20 mouse cellular contexts compared by ENCODE assay signal in the genomic region with DNA sequence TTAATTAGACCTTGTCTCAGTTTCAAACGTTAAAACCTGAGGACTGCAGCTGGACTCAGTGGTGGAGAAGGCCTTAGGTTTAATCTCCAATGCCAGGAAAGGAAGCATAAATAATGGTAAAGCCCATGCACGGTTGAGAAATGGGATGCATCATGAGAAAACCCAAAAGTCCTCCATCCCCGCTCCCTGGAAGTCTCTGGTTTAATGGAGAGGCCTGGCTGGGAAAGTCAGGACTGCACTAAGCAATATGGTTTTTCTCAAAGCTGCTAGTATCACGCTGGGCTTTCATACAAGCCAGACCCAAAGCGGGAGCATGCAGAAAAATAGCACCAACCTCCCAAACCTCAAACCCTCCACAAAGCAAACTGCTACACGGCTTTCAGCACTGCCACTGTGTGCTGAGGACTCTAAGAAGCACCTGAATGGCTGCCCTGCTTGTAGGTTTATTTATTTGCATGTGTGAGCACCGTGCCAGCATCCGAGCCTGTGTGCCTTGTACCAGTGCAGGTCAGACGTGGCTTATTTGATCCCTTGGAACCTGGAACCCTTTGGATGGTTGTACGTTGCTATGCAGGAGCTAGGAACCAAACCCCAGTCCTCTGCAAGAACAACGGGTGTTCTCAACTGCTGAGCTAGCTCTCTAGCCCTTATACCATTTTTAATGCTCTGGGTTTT. TPM values are rescaled to one million over a fixed set of nuclear protein-coding genes. Genes with fewer than 3 reads are reported as not detected.
A peak's percentile ranks its signal among the peaks of the same experiment; 100 is the strongest.
DNase-seq lines count a peak whose midpoint lies in the region; ATAC-seq and TF ChIP-seq lines count a peak whose summit lies in the region.
"Had no signal": no experiment of that assay in that cellular context is flagged by ENCODE, and none has a peak within 500 bp of the region (broad histone marks: within the 10 kb centered on the region; RNA-seq: fewer than 3 reads in every experiment).

No protein-coding gene starts in this region.

- H3K4me1 ChIP-seq in heart, embryonic 12.5 days (replicated peaks), result peaks cover 31% of the 10 kb centered on the region
- peaks cover 11% of the 10 kb centered on the region; the same call in 1 of the 2 replicates for H3K4me1 ChIP-seq in hindbrain, embryonic 13.5 days (replicated peaks)
- no peaks in the 10 kb centered on the region for H3K4me1 ChIP-seq in hindbrain, postnatal 0 days (ENCODE audit: insufficient read depth, low read length)
- peaks cover 17% of the 10 kb centered on the region for H3K4me1 ChIP-seq in forebrain, embryonic 15.5 days
- H3K4me1 ChIP-seq in forebrain, postnatal 0 days (ENCODE audit: insufficient read depth), result peaks cover 6% of the 10 kb centered on the region; the same call in 1 of the 2 replicates
- H3K4me1 ChIP-seq: embryonic facial prominence, embryonic 12.5 days; limb, embryonic 12.5 days; liver, embryonic 15.5 days; lung, embryonic 15.5 days; midbrain, embryonic 10.5 days; midbrain, embryonic 15.5 days; neural tube, embryonic 12.5 days had no signal

- peaks cover 42% of the 10 kb centered on the region for H3K36me3 ChIP-seq in heart, embryonic 12.5 days
- peaks cover 56% of the 10 kb centered on the region for H3K36me3 ChIP-seq in hindbrain, embryonic 13.5 days
- H3K36me3 ChIP-seq in hindbrain, postnatal 0 days (ENCODE audit: insufficient read depth, low read length), result peaks cover 4% of the 10 kb centered on the region; the same call in 1 of the 2 replicates
- H3K36me3 ChIP-seq in forebrain, embryonic 15.5 days, result peaks cover 30% of the 10 kb centered on the region
- peaks cover 33% of the 10 kb centered on the region for H3K36me3 ChIP-seq in forebrain, postnatal 0 days (ENCODE audit: insufficient read depth)

- H3K27me3 ChIP-seq in heart, embryonic 12.5 days (replicated peaks), result no peaks in the 10 kb centered on the region
- no peaks in the 10 kb centered on the region for H3K27me3 ChIP-seq in hindbrain, embryonic 13.5 days
- H3K27me3 ChIP-seq in hindbrain, postnatal 0 days (ENCODE audit: insufficient read depth, low read length), result no peaks in the 10 kb centered on the region
- H3K27me3 ChIP-seq in forebrain, embryonic 15.5 days, result no peaks in the 10 kb centered on the region
- no peaks in the 10 kb centered on the region for H3K27me3 ChIP-seq in forebrain, postnatal 0 days (ENCODE audit: insufficient read depth, low read length)
- H3K27me3 ChIP-seq: embryonic facial prominence, embryonic 12.5 days; limb, embryonic 12.5 days; liver, embryonic 15.5 days; lung, embryonic 15.5 days; midbrain, embryonic 15.5 days; neural tube, embryonic 12.5 days had no signal

- H3K9ac ChIP-seq in heart, embryonic 12.5 days, result no peak overlapping the region
- H3K9ac ChIP-seq in hindbrain, embryonic 13.5 days, result no peak overlapping the region
- no peak overlapping the region for H3K9ac ChIP-seq in hindbrain, postnatal 0 days (replicated peaks; ENCODE audit: low read length)
- H3K9ac ChIP-seq in forebrain, embryonic 15.5 days (replicated peaks), result no peak overlapping the region
- H3K9ac ChIP-seq in forebrain, postnatal 0 days, result no peak overlapping the region
- H3K9ac ChIP-seq: embryonic facial prominence, embryonic 12.5 days; hindbrain, embryonic 14.5 days; limb, embryonic 12.5 days; liver, embryonic 15.5 days; lung, embryonic 15.5 days; midbrain, embryonic 15.5 days; neural tube, embryonic 12.5 days had no signal

- H3K27ac ChIP-seq in heart, embryonic 12.5 days (ENCODE audit: poor library complexity, severe bottlenecking), result peak overlapping the region; percentile 41; the same call in 1 of the 2 replicates
- 0 out of 2 replicates have a peak overlapping the region, but pooled peaks have one; percentile 9 for H3K27ac ChIP-seq in hindbrain, embryonic 13.5 days
- H3K27ac ChIP-seq in hindbrain, postnatal 0 days, result no peak overlapping the region
- peak overlapping the region; percentile 53 for H3K27ac ChIP-seq in forebrain, embryonic 15.5 days (replicated peaks)
- H3K27ac ChIP-seq in forebrain, postnatal 0 days (ENCODE audit: low read depth, low read length), result 0 out of 2 replicates have a peak overlapping the region, but pooled peaks have one; percentile 16
- H3K27ac ChIP-seq: embryonic facial prominence, embryonic 12.5 days; hindbrain, embryonic 14.5 days; layer of hippocampus, adult 2 months; left cerebral cortex, adult 2 months; limb, embryonic 12.5 days; liver, embryonic 15.5 days; lung, embryonic 15.5 days; midbrain, embryonic 10.5 days; midbrain, embryonic 15.5 days; neural tube, embryonic 12.5 days had no signal

- no peak for ATAC-seq in heart, embryonic 12.5 days (ENCODE audit: insufficient number of reproducible peaks, low FRiP score)
- ATAC-seq in hindbrain, embryonic 13.5 days (ENCODE audit: low FRiP score), result no peak
- no peak for ATAC-seq in hindbrain, postnatal 0 days
- no peak for ATAC-seq in forebrain, embryonic 15.5 days (replicated peaks)
- no peak for ATAC-seq in forebrain, postnatal 0 days
- ATAC-seq: midbrain, embryonic 15.5 days had no signal

- no peak overlapping the region for H3K4me3 ChIP-seq in heart, embryonic 12.5 days
- H3K4me3 ChIP-seq in hindbrain, embryonic 13.5 days, result no peak overlapping the region
- no peak overlapping the region for H3K4me3 ChIP-seq in hindbrain, postnatal 0 days (ENCODE audit: low read length)
- no peak overlapping the region for H3K4me3 ChIP-seq in forebrain, embryonic 15.5 days
- no peak overlapping the region for H3K4me3 ChIP-seq in forebrain, postnatal 0 days (ENCODE audit: low read depth, low read length)
- H3K4me3 ChIP-seq: embryonic facial prominence, embryonic 12.5 days; layer of hippocampus, adult 2 months; left cerebral cortex, adult 2 months; limb, embryonic 12.5 days; liver, embryonic 15.5 days; lung, embryonic 15.5 days; midbrain, embryonic 10.5 days; midbrain, embryonic 15.5 days; neural tube, embryonic 12.5 days had no signal

- intact Hi-C loops in heart, postnatal 36 days (cut with DNase I), result no loop called here

- WGBS in heart, embryonic 12.5 days, result 89% methylated on average over 11 of the region's 11 CpGs
- 91% methylated on average over 11 of the region's 11 CpGs for WGBS in hindbrain, embryonic 13.5 days
- 88% methylated on average over 11 of the region's 11 CpGs for WGBS in hindbrain, postnatal 0 days
- WGBS in forebrain, embryonic 15.5 days, result 88% methylated on average over 11 of the region's 11 CpGs
- WGBS in forebrain, postnatal 0 days, result 86% methylated on average over 11 of the region's 11 CpGs

- H3K4me2 ChIP-seq in heart, embryonic 12.5 days, result no peak overlapping the region
- no peak overlapping the region for H3K4me2 ChIP-seq in hindbrain, embryonic 13.5 days
- H3K4me2 ChIP-seq in hindbrain, postnatal 0 days (ENCODE audit: low read depth, low read length), result no peak overlapping the region
- H3K4me2 ChIP-seq in forebrain, embryonic 15.5 days (replicated peaks), result no peak overlapping the region
- H3K4me2 ChIP-seq in forebrain, postnatal 0 days (ENCODE audit: low read depth), result no peak overlapping the region
- H3K4me2 ChIP-seq: embryonic facial prominence, embryonic 12.5 days; hindbrain, embryonic 14.5 days; limb, embryonic 12.5 days; liver, embryonic 15.5 days; lung, embryonic 15.5 days; midbrain, embryonic 15.5 days; neural tube, embryonic 12.5 days had no signal

- 0 out of 2 replicates have a peak, but pooled peaks cover 2% of the 10 kb centered on the region for H3K9me3 ChIP-seq in heart, embryonic 12.5 days (replicated peaks)
- H3K9me3 ChIP-seq in hindbrain, embryonic 13.5 days, result no peaks in the 10 kb centered on the region
- H3K9me3 ChIP-seq in hindbrain, postnatal 0 days (ENCODE audit: low read length), result no peaks in the 10 kb centered on the region
- no peaks in the 10 kb centered on the region for H3K9me3 ChIP-seq in forebrain, embryonic 15.5 days
- no peaks in the 10 kb centered on the region for H3K9me3 ChIP-seq in forebrain, postnatal 0 days (ENCODE audit: low read length)
- H3K9me3 ChIP-seq: embryonic facial prominence, embryonic 12.5 days; limb, embryonic 12.5 days; liver, embryonic 15.5 days; lung, embryonic 15.5 days; midbrain, embryonic 10.5 days; midbrain, embryonic 15.5 days; neural tube, embryonic 12.5 days had no signal

- no peak for DNase-seq in heart, postnatal 36 days
- no peak for DNase-seq in hindbrain, postnatal 0 days (ENCODE audit: low spot score)
- no peak for DNase-seq in forebrain, postnatal 0 days
- no peak for DNase-seq in lung, adult 18-20 months
- DNase-seq: B cell, adult 2 months; embryo, embryonic 11 days; thymus, postnatal 36 days had no signal

- no peak for TF ChIP-seq CTCF in hindbrain, postnatal 0 days (IDR thresholded peaks at IDR 0.05; ENCODE audit: low read depth)
- no peak for TF ChIP-seq CTCF in forebrain, postnatal 0 days (IDR thresholded peaks at IDR 0.05; ENCODE audit: low read depth)

RNA-seq across cellular contexts. Expression of a gene that starts 26.3 kb away (rescaled TPM):
- 23.1 and 24.4 TPM in 2 replicates for polyA plus RNA-seq in heart, embryonic 12.5 days (2016; fragmentation: Nextera tagmentation; extraction: Ambion mirVana)
- 10 to 100 TPM; 31.1 to 37.5 TPM for total RNA-seq in heart, postnatal 36 days (2021)
- 19.3 and 21.4 TPM in 2 replicates for polyA plus RNA-seq in hindbrain, embryonic 13.5 days (2015; fragmentation: Nextera tagmentation; extraction: Ambion mirVana)
- total RNA-seq in hindbrain, postnatal 0 days (2014; rRNA removed), result 44.5 and 53.7 TPM in 2 replicates
- 14.2 and 15.2 TPM in 2 replicates for polyA plus RNA-seq in hindbrain, postnatal 0 days (2015; fragmentation: Nextera tagmentation; extraction: Ambion mirVana)
- polyA plus RNA-seq in forebrain, embryonic 15.5 days (2015; fragmentation: Nextera tagmentation; extraction: Ambion mirVana), result 16.7 and 22.7 TPM in 2 replicates
- 48.6 and 52.2 TPM in 2 replicates for total RNA-seq in forebrain, postnatal 0 days (2014; rRNA removed)
- 6.9 and 11.6 TPM in 2 replicates for polyA plus RNA-seq in forebrain, postnatal 0 days (2015; fragmentation: Nextera tagmentation; extraction: Ambion mirVana)
